Comparison of ENCODE assay signal across 34 mouse cellular contexts in the genomic region with DNA sequence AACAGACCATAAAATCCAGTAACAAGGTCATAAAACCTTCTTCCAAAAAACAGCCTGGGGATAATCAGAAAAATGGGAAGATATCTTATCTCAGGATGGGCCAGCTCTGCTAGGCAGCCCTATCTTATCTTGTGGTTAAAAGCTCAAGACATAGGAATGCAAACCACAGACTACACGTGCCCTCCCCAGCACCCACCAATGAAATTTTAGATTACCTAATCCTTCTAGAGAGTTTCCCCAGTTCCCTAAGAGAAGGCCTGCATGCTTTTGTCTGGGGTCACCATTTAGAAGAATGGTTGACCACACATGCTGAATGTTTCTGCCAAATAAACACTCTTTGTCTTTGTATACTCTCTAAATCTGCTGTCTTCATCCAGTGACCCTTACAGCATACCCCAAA. TPM values are rescaled to one million over a fixed set of nuclear protein-coding genes. Genes with fewer than 3 reads are reported as not detected.
A peak's percentile ranks its signal among the peaks of the same experiment; 100 is the strongest.
DNase-seq lines count a peak whose midpoint lies in the region; ATAC-seq lines count a peak whose summit lies in the region.
"Had no signal": no experiment of that assay in that cellular context is flagged by ENCODE, and none has a peak within 500 bp of the region (broad histone marks: within the 10 kb centered on the region; RNA-seq: fewer than 3 reads in every experiment).

No protein-coding gene starts in this region.

- H3K9me3 ChIP-seq in forebrain, embryonic 12.5 days = no peaks in the 10 kb centered on the region
- H3K9me3 ChIP-seq in forebrain, embryonic 15.5 days = no peaks in the 10 kb centered on the region
- H3K9me3 ChIP-seq: forebrain, embryonic 13.5 days; heart, embryonic 12.5 days; heart, embryonic 15.5 days; hindbrain, embryonic 10.5 days; hindbrain, embryonic 13.5 days; intestine, embryonic 15.5 days had no signal

- H3K4me1 ChIP-seq in forebrain, embryonic 12.5 days = no peaks in the 10 kb centered on the region
- H3K4me1 ChIP-seq in forebrain, embryonic 15.5 days = no peaks in the 10 kb centered on the region
- H3K4me1 ChIP-seq: forebrain, embryonic 13.5 days; heart, embryonic 15.5 days; hindbrain, embryonic 13.5 days; intestine, embryonic 15.5 days had no signal

- peak; percentile 17; the same call in 1 of the 2 replicates for ATAC-seq in forebrain, embryonic 12.5 days (ENCODE audit: low FRiP score)
- ATAC-seq in forebrain, embryonic 15.5 days (replicated peaks) = no peak
- ATAC-seq: activated CD4-positive, CD25-positive, alpha-beta regulatory T cell, adult 4 months; CD4-positive, CD25-positive, alpha-beta regulatory T cell, adult 4 months; forebrain, embryonic 13.5 days; forebrain, postnatal 0 days; hindbrain, embryonic 16.5 days; intestine, embryonic 15.5 days had no signal

- DNase-seq in embryo, embryonic 10.5 days (ENCODE audit: low spot score) = peak; percentile 6
- DNase-seq in embryo, embryonic 11 days = no peak
- DNase-seq in 3T3-L1 (ENCODE audit: low read depth, low spot score) = peak; percentile 60
- DNase-seq in right cerebral cortex, postnatal 36 days (ENCODE audit: low spot score in 2 of 2) = no peak
- DNase-seq: adrenal gland, adult 8-10 months; adrenal gland, postnatal 25 days; B cell, adult 2 months; cerebellum, adult 11-12 months; cerebellum, adult 8-10 months; cerebellum, postnatal 10 days; cerebellum, postnatal 36 days; forebrain, postnatal 0 days; gastrocnemius, adult 2 months; gastrocnemius, postnatal 14 days; heart, adult 11 months; heart, postnatal 10 days; heart, postnatal 36 days; kidney, adult 11 months had no signal

- H3K4me2 ChIP-seq in forebrain, embryonic 12.5 days = no peak overlapping the region
- H3K4me2 ChIP-seq in forebrain, embryonic 15.5 days (replicated peaks) = no peak overlapping the region
- H3K4me2 ChIP-seq: forebrain, embryonic 13.5 days; heart, embryonic 12.5 days; heart, embryonic 15.5 days; hindbrain, embryonic 13.5 days; intestine, embryonic 15.5 days had no signal

- 10% methylated on average over 1 of the region's 1 CpGs for WGBS in forebrain, embryonic 12.5 days
- WGBS in forebrain, embryonic 15.5 days = 9% methylated on average over 1 of the region's 1 CpGs

- H3K4me3 ChIP-seq in forebrain, embryonic 12.5 days (replicated peaks) = no peak overlapping the region
- H3K4me3 ChIP-seq in forebrain, embryonic 15.5 days = no peak overlapping the region
- H3K4me3 ChIP-seq: forebrain, embryonic 13.5 days; gastrocnemius, adult 2 months; heart, embryonic 12.5 days; heart, embryonic 15.5 days; hindbrain, embryonic 10.5 days; hindbrain, embryonic 13.5 days; intestine, embryonic 15.5 days had no signal

- H3K9ac ChIP-seq in forebrain, embryonic 12.5 days = no peak overlapping the region
- H3K9ac ChIP-seq in forebrain, embryonic 15.5 days (replicated peaks) = no peak overlapping the region
- H3K9ac ChIP-seq: forebrain, embryonic 13.5 days; forebrain, postnatal 0 days; heart, embryonic 12.5 days; heart, embryonic 15.5 days; hindbrain, embryonic 13.5 days; intestine, embryonic 15.5 days had no signal

- H3K27ac ChIP-seq in forebrain, embryonic 12.5 days = no peak overlapping the region
- no peak overlapping the region for H3K27ac ChIP-seq in forebrain, embryonic 15.5 days (replicated peaks)
- H3K27ac ChIP-seq: forebrain, embryonic 13.5 days; gastrocnemius, adult 2 months; heart, embryonic 15.5 days; hindbrain, embryonic 10.5 days; hindbrain, embryonic 13.5 days; intestine, embryonic 15.5 days had no signal

- no peaks in the 10 kb centered on the region; the same call in 1 of the 2 replicates for H3K27me3 ChIP-seq in forebrain, embryonic 12.5 days
- H3K27me3 ChIP-seq in forebrain, embryonic 15.5 days = no peaks in the 10 kb centered on the region
- H3K27me3 ChIP-seq: forebrain, embryonic 13.5 days; heart, embryonic 12.5 days; heart, embryonic 15.5 days; hindbrain, embryonic 13.5 days; intestine, embryonic 15.5 days had no signal

- no peaks in the 10 kb centered on the region for H3K36me3 ChIP-seq in forebrain, embryonic 12.5 days (replicated peaks)
- no peaks in the 10 kb centered on the region for H3K36me3 ChIP-seq in forebrain, embryonic 15.5 days
- H3K36me3 ChIP-seq: heart, embryonic 12.5 days; heart, embryonic 15.5 days; hindbrain, embryonic 10.5 days; hindbrain, embryonic 13.5 days; intestine, embryonic 15.5 days had no signal

RNA-seq across cellular contexts. Expression of gene Olfr447, which starts 8.3 kb away (rescaled TPM):
- not detected in 2 replicates for polyA plus RNA-seq in forebrain, embryonic 12.5 days (2016; fragmentation: Nextera tagmentation; extraction: Ambion mirVana)
- polyA plus RNA-seq in forebrain, embryonic 15.5 days (2015; fragmentation: Nextera tagmentation; extraction: Ambion mirVana) = not detected in 2 replicates
- polyA plus RNA-seq: brain, embryonic 14.5 days; CD4-positive, CD25-positive, alpha-beta regulatory T cell, adult 4 months; cortical plate, adult 2 months; embryonic facial prominence, embryonic 11.5 days; embryonic facial prominence, embryonic 14.5 days; forebrain, embryonic 13.5 days; forebrain, postnatal 0 days; frontal cortex, adult 2 months; heart, embryonic 12.5 days; heart, embryonic 15.5 days; hindbrain, embryonic 10.5 days; hindbrain, embryonic 13.5 days; hindbrain, embryonic 16.5 days; intestine, embryonic 15.5 days had no signal

RNA-seq across cellular contexts. Expression of gene Olfr448, which starts 10.1 kb away (rescaled TPM):
- polyA plus RNA-seq in forebrain, embryonic 12.5 days (2016; fragmentation: Nextera tagmentation; extraction: Ambion mirVana) = not detected in 2 replicates
- not detected in 2 replicates for polyA plus RNA-seq in forebrain, embryonic 15.5 days (2015; fragmentation: Nextera tagmentation; extraction: Ambion mirVana)
- polyA plus RNA-seq: activated CD4-positive, CD25-positive, alpha-beta regulatory T cell, adult 4 months; brain, embryonic 14.5 days; CD4-positive, CD25-positive, alpha-beta regulatory T cell, adult 4 months; cortical plate, adult 2 months; embryonic facial prominence, embryonic 11.5 days; embryonic facial prominence, embryonic 14.5 days; forebrain, embryonic 13.5 days; forebrain, postnatal 0 days; frontal cortex, adult 2 months; heart, embryonic 12.5 days; heart, embryonic 15.5 days; hindbrain, embryonic 10.5 days; hindbrain, embryonic 13.5 days; hindbrain, embryonic 16.5 days; intestine, embryonic 15.5 days had no signal

RNA-seq across cellular contexts. Expression of gene Olfr446, which starts 20.8 kb away (rescaled TPM):
- polyA plus RNA-seq in forebrain, embryonic 12.5 days (2016; fragmentation: Nextera tagmentation; extraction: Ambion mirVana) = not detected in 2 replicates
- not detected in 2 replicates for polyA plus RNA-seq in forebrain, embryonic 15.5 days (2015; fragmentation: Nextera tagmentation; extraction: Ambion mirVana)
- polyA plus RNA-seq: brain, embryonic 14.5 days; CD4-positive, CD25-positive, alpha-beta regulatory T cell, adult 4 months; cortical plate, adult 2 months; embryonic facial prominence, embryonic 11.5 days; forebrain, embryonic 13.5 days; forebrain, postnatal 0 days; frontal cortex, adult 2 months; heart, embryonic 12.5 days; heart, embryonic 15.5 days; hindbrain, embryonic 10.5 days; hindbrain, embryonic 13.5 days; hindbrain, embryonic 16.5 days; intestine, embryonic 15.5 days had no signal

RNA-seq across cellular contexts. Expression of gene Olfr444, which starts 48.5 kb away (rescaled TPM):
- polyA plus RNA-seq in forebrain, embryonic 12.5 days (2016; fragmentation: Nextera tagmentation; extraction: Ambion mirVana) = not detected in 2 replicates
- not detected in 2 replicates for polyA plus RNA-seq in forebrain, embryonic 15.5 days (2015; fragmentation: Nextera tagmentation; extraction: Ambion mirVana)
- polyA plus RNA-seq: activated CD4-positive, CD25-positive, alpha-beta regulatory T cell, adult 4 months; brain, embryonic 14.5 days; CD4-positive, CD25-positive, alpha-beta regulatory T cell, adult 4 months; cortical plate, adult 2 months; embryonic facial prominence, embryonic 11.5 days; forebrain, embryonic 13.5 days; forebrain, postnatal 0 days; frontal cortex, adult 2 months; heart, embryonic 12.5 days; heart, embryonic 15.5 days; hindbrain, embryonic 10.5 days; hindbrain, embryonic 13.5 days; hindbrain, embryonic 16.5 days; intestine, embryonic 15.5 days had no signal

Comparison
In these comparisons a context has a peak if more than half of its experiments do, and no peak if none do; other contexts are left out.
1. DNase-seq: peak in embryo, embryonic 10.5 days (single experiment) and 3T3-L1 (single experiment); none in embryo, embryonic 11 days (single experiment) and right cerebral cortex, postnatal 36 days (0 of 2).